Mouse (Mus musculus) CD4-positive, CD25-positive, alpha-beta regulatory T cell (primary cell): ENCODE measurements around the gene Men1. TPM values are rescaled to one million over a fixed set of nuclear protein-coding genes. Genes with fewer than 3 reads are reported as not detected.

Experiments used
- polyA plus RNA-seq: library from polyadenylated mRNA; unstranded; fragments of 100-300 nt; shearing (Covaris generic); gene quantifications from one replicate; pipeline ENCODE4 v1.2.1, GENCODE M21; 2017

The Men1 gene
- polyA plus RNA-seq, result 62.9 TPM

GRCm38 (mm10) chr19:6334673-6335457, at the start of gene Men1:
Men1 (plus strand) TSS chr19:6334979.

GRCm38 (mm10) chr19:6306137-6306551, 28.6 kb upstream of the Men1 start, which contains the start of gene Cdc42bpg:
Cdc42bpg (plus strand) TSS chr19:6306456.

GRCm38 (mm10) chr19:6340524-6341452, 6.0 kb downstream of the Men1 start, which contains the start of gene Map4k2:
Map4k2 (plus strand) TSS chr19:6341135.

DNA sequence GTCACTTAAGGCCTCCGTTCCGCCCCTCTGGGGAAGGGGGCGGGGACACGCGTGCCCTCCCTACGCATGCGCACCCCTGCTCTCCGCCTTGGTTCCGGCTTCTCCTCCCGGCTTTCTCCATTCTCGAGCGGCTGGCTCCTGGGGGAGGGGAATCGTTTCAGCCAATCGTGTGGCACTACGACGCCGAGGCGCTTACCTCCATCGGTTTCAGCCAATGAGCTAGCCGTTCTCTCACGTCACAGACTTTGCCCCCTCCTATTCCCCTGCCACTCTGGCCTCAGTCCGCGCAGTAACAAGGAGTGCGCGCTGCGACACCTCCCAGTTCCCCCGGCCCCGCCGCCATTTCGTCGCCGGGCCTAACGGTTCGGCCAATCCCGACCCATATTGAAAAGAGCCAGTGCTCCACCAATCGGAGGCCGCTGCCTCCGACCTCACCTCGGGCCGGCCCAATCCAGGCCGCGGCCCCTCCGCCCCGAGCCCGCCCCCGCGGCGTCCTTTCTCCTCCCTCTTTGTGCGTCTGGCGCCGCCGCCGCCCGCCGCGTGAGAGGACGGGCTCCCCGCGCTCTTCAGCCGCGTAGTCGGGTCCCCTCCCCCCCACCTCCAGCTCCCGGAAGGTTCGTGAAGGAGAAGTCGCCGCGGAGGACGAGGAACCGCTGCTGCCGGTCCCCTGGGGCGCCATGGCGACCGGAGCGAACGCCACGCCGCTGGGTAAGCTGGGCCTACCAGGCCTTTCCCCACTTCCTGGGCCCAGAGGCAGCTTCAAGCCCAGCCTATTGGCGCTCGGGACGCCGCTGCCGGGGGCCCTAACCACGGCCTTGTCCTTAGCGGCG, 28.8 kb downstream of the Men1 start, which contains the start of gene Sf1:
Sf1 (plus strand) TSS at position 280 of the 830 bp plus-strand sequence.

DNA sequence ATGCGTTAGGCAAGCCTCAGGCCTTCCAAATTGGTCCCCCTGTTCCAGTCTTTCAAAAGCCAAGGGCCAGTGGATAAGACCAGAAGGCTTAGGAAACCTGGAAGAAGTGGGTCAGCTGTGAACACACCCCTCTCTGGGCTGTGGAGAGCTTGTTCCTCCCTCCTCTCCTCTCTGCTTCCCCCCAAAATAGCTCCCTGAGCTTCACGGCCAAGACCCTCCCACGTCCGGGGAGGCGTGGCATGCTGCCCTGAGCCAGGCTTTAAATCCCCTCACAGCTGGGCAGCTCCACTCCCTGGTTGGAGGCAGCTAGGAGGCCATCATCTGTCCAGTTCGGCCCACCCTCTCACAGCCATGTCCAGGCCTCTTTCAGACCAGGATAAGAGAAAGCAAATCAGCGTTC, 49.3 kb downstream of the Men1 start, which contains the start of gene Pygm:
Pygm (plus strand) TSS at position 272 of the 400 bp plus-strand sequence.

Other genes starting within 250 kb of the Men1 start
- 2.2 TPM for gene Cdca5, start 250.0 kb upstream of the Men1 start, polyA plus RNA-seq
- gene AC131692.1, start 240.6 kb upstream of the Men1 start, polyA plus RNA-seq, result not detected
- gene Naaladl1, start 229.2 kb upstream of the Men1 start, polyA plus RNA-seq, result 0.20 TPM
- gene Sac3d1, start 216.3 kb upstream of the Men1 start, polyA plus RNA-seq, result 22.7 TPM
- gene Snx15, start 206.7 kb upstream of the Men1 start, polyA plus RNA-seq, result 36.9 TPM
- not detected for gene Batf2, start 194.0 kb upstream of the Men1 start, polyA plus RNA-seq
- gene Arl2, start 193.4 kb upstream of the Men1 start, polyA plus RNA-seq, result 20.8 TPM
- gene Majin, start 150.6 kb upstream of the Men1 start, polyA plus RNA-seq, result 0.16 TPM
- 0.30 TPM for gene Gpha2, start 108.6 kb upstream of the Men1 start, polyA plus RNA-seq
- 20.2 TPM for gene Ppp2r5b, start 99.1 kb upstream of the Men1 start, polyA plus RNA-seq
- 35.8 TPM for gene Atg2a, start 93.3 kb upstream of the Men1 start, polyA plus RNA-seq
- gene Ehd1, start 58.3 kb upstream of the Men1 start, polyA plus RNA-seq, result 22.2 TPM
- 0.35 TPM for gene Cdc42bpg, start 28.5 kb upstream of the Men1 start, polyA plus RNA-seq
- 205 TPM for gene Map4k2, start 6.2 kb downstream of the Men1 start, polyA plus RNA-seq
- gene Sf1, start 28.7 kb downstream of the Men1 start, polyA plus RNA-seq, result 281 TPM
- gene Pygm, start 49.4 kb downstream of the Men1 start, polyA plus RNA-seq, result 8.5 TPM
- 244 TPM for gene Rasgrp2, start 64.4 kb downstream of the Men1 start, polyA plus RNA-seq
- gene Nrxn2, start 83.8 kb downstream of the Men1 start, polyA plus RNA-seq, result 0.13 TPM
- not detected for gene Slc22a12, start 208.1 kb downstream of the Men1 start, polyA plus RNA-seq